Mouse (Mus musculus) midbrain, embryonic 11.5 days (tissue): Measurements from ENCODE around the gene Tmem82. TPM values are rescaled to one million over a fixed set of nuclear protein-coding genes. Genes with fewer than 3 reads are reported as not detected.

ENCODE experiments used
- ATAC-seq: fragments of 200-750 bp; cut with Nextera tagmentation; 2 replicates; pipeline ENCODE4 v1.8.0; 2017; ENCODE audit warnings: moderate TSS enrichment, moderate library complexity; ENCODE audit not compliant: low FRiP score
- DNase-seq: peaks from one replicate; pipeline ENCODE4 v3.0.0; 2015; ENCODE audit warnings: low spot score; ENCODE audit errors: missing footprints
- H3K27ac ChIP-seq: fragments of 300-500 bp; sonication (generic); 2 replicates; pipeline ENCODE4 v1.5.1; 2014; ENCODE audit warnings: low read depth, low read length
- H3K27me3 ChIP-seq: fragments of 300-500 bp; sonication (generic); 2 replicates; pipeline ENCODE4 v1.6.1; 2014; ENCODE audit warnings: mild to moderate bottlenecking, low read length, moderate library complexity, mixed read lengths; ENCODE audit not compliant: control insufficient read depth, insufficient read depth
- H3K36me3 ChIP-seq: fragments of 300-500 bp; sonication (generic); 2 replicates; pipeline ENCODE4 v1.6.1; 2014; ENCODE audit warnings: mild to moderate bottlenecking, low read length, moderate library complexity, mixed read lengths; ENCODE audit not compliant: control insufficient read depth, insufficient read depth
- H3K4me1 ChIP-seq: fragments of 300-500 bp; sonication (generic); 2 replicates; pipeline ENCODE4 v1.6.1; 2014; ENCODE audit warnings: low read length; ENCODE audit not compliant: control insufficient read depth, insufficient read depth
- H3K4me2 ChIP-seq: fragments of 300-500 bp; sonication (generic); 2 replicates; pipeline ENCODE4 v1.6.1; 2014; ENCODE audit warnings: mild to moderate bottlenecking, moderate library complexity
- H3K4me3 ChIP-seq: fragments of 300-500 bp; sonication (generic); 2 replicates; pipeline ENCODE4 v1.5.1; 2014; ENCODE audit warnings: low read depth, low read length
- H3K9ac ChIP-seq: fragments of 300-500 bp; sonication (generic); 2 replicates; pipeline ENCODE4 v1.6.1; 2014; ENCODE audit warnings: low read length
- H3K9me3 ChIP-seq: fragments of 300-500 bp; sonication (generic); 2 replicates; pipeline ENCODE4 v1.6.1; 2016; ENCODE audit warnings: low read length; ENCODE audit not compliant: control insufficient read depth
- WGBS: fragments of 180-500 bp; shearing (Covaris S2); extraction: QIAGEN DNeasy Blood & Tissue Kit; methylation state at CpG from one replicate; pipeline ENCODE4 v1.1.7; 2014; 5-methylcytosine and 5-hydroxymethylcytosine counted together
- polyA plus RNA-seq: library from polyadenylated mRNA; unstranded; fragments of >200 nt; fragmentation: Nextera tagmentation; extraction: Ambion mirVana; gene quantifications from 2 replicates; pipeline ENCODE4 v1.2.1, GENCODE M21; 2014

Tmem82 gene
- polyA plus RNA-seq, 1 experiment from 2014 or later: 0.48 TPM

DNA sequence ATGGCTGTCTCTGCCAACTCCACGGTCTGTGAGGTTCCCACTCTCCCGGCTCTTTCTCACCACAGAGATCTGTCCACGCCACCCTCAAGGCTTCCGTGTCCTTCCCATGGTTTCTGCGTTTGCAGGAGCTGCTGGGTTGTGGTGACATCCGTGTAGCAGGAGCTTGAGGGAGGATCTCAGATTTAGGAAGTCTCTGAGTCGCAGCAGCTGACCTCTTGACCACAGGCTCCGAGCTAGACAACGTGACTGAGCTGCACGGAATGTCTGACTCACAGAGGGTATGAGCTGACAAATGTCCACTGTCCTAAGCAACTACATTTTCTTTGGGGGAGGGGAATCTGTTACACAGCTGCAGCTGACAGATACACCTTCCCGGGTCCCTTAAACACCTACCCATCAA is 12.6 kb downstream of the Tmem82 start, which contains the start of gene Fblim1:
Gene Fblim1 (minus strand): TSS at position 236 of the 400 bp plus-strand sequence.
- DNase-seq (no peak), ATAC-seq (no peak)
- Histone ChIP-seq H3K36me3 (no peaks in the 10 kb centered on the region), H3K9me3 (no peaks in the 10 kb centered on the region), H3K9ac (no peak within 1 kb of the TSS), H3K4me3 (no peak within 1 kb of the TSS), H3K4me2 (no peak within 1 kb of the TSS), H3K4me1 (no peaks in the 10 kb centered on the region), H3K27me3 (no peaks in the 10 kb centered on the region), H3K27ac (no peak within 1 kb of the TSS)
- 83% methylated on average over 11 of the region's 11 CpGs for WGBS

DNA sequence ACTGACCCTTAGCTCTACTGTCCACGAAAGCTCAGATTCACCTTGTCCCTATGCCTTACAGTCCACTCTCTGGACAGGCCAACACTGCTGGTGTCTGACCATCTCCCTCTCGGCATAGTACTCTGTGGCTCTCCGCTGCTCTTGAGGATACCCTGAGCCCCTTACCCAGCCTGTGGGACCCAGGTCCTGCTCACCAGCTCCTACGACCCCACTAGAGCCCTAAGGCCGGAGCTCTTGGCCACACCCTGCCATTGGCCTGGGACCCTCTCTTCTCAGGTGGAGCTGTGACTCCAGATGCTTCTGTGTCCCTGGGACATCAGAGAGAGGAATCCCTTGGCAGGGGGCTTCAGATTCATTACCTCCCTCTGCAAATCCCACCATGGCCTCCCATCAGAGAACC is 13.0 kb downstream of the Tmem82 start:
- Histone ChIP-seq H3K4me3 (no peak overlapping the region), H3K9ac (no peak overlapping the region), H3K36me3 (no peaks in the 10 kb centered on the region), H3K4me2 (no peak overlapping the region), H3K4me1 (no peaks in the 10 kb centered on the region), H3K9me3 (no peaks in the 10 kb centered on the region), H3K27me3 (no peaks in the 10 kb centered on the region), H3K27ac (no peak overlapping the region)
- WGBS: 92% methylated on average over 5 of the region's 5 CpGs
- no peak for ATAC-seq
- DNase-seq: no peak

- H3K9ac ChIP-seq: no peak overlapping the region
- no peaks in the 10 kb centered on the region for H3K9me3 ChIP-seq
- WGBS: 75% methylated on average over 8 of the region's 8 CpGs
- DNase-seq (no peak), ATAC-seq (no peak)
- H3K36me3 ChIP-seq: no peaks in the 10 kb centered on the region
- H3K4me1 ChIP-seq: peaks cover 4% of the 10 kb centered on the region
- no peak overlapping the region for H3K4me2 ChIP-seq
- H3K27ac ChIP-seq: no peak overlapping the region
- H3K4me3 ChIP-seq: no peak overlapping the region
- peaks cover 6% of the 10 kb centered on the region for H3K27me3 ChIP-seq
Measured at GRCm38 (mm10) chr4:141604493-141604892, 13.9 kb downstream of the Tmem82 start.

DNA sequence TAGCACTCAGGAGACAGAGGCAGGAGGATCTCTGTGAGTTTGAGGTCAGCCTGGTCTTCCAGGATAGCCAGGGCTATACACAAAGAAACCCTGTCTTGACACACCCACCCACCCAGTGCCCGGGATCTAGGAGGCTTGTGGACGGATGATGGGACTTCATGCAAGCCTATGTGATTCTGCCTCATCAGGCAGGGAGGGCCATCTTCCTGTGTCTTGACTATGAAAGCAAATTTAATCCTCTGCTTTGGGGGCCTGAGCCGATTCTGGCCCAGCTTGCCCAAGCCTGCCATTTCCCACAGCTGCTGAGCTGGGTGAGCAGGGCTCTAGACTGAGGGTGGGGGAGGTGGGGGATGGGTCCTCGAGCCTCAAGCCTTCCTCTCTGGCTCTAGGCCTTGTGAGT is 14.5 kb downstream of the Tmem82 start:
- no peak overlapping the region for H3K9ac ChIP-seq
- DNase-seq (no peak), ATAC-seq (no peak)
- H3K27me3 ChIP-seq: peaks cover 12% of the 10 kb centered on the region
- H3K9me3 ChIP-seq: no peaks in the 10 kb centered on the region
- peaks cover 6% of the 10 kb centered on the region for H3K4me1 ChIP-seq
- H3K4me2 ChIP-seq: no peak overlapping the region
- H3K4me3 ChIP-seq: no peak overlapping the region
- no peak overlapping the region for H3K27ac ChIP-seq
- H3K36me3 ChIP-seq: no peaks in the 10 kb centered on the region
- WGBS: 78% methylated on average over 4 of the region's 4 CpGs

DNA sequence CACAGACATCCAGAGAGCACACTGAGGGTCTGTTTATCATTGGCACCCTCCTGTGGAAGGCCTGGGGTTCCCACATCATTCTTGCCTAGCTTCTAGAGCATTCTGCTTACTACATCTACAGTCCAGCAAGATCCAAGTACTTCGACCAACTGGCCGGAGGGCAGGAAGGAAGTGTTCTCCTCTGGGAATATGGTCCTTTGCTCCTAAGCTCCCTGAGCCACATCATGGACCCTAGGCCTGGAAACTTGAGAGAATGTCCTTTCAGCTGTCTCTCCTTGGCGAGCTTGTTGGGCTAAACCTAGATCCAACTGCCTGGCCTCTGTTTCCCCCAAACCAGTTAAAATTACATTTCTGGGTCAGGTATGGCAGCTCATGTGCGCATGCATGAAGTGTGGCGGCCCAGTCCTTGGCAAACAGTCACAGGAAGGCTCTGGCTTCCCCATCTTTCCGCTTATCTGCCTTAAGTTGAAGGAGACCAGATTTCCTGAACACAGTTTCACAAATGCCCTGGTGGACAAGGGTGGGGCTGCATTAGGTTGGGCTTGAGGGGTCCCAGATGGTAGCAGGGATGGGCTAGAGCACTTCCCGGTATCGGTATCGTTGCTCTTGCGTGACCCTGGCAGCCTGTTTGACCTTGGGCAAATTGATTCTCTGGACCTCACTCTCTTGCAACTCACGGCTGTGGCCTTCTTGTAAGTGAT is 15.8 kb downstream of the Tmem82 start:
- no peak overlapping the region for H3K4me3 ChIP-seq
- no peak for DNase-seq
- H3K9ac ChIP-seq: no peak overlapping the region
- H3K9me3 ChIP-seq: no peaks in the 10 kb centered on the region
- 81% methylated on average over 11 of the region's 11 CpGs for WGBS
- ATAC-seq: no peak
- H3K4me2 ChIP-seq: no peak overlapping the region
- no peak overlapping the region for H3K27ac ChIP-seq
- peaks cover 15% of the 10 kb centered on the region for H3K27me3 ChIP-seq
- H3K36me3 ChIP-seq: no peaks in the 10 kb centered on the region
- H3K4me1 ChIP-seq: peaks cover 15% of the 10 kb centered on the region

DNA sequence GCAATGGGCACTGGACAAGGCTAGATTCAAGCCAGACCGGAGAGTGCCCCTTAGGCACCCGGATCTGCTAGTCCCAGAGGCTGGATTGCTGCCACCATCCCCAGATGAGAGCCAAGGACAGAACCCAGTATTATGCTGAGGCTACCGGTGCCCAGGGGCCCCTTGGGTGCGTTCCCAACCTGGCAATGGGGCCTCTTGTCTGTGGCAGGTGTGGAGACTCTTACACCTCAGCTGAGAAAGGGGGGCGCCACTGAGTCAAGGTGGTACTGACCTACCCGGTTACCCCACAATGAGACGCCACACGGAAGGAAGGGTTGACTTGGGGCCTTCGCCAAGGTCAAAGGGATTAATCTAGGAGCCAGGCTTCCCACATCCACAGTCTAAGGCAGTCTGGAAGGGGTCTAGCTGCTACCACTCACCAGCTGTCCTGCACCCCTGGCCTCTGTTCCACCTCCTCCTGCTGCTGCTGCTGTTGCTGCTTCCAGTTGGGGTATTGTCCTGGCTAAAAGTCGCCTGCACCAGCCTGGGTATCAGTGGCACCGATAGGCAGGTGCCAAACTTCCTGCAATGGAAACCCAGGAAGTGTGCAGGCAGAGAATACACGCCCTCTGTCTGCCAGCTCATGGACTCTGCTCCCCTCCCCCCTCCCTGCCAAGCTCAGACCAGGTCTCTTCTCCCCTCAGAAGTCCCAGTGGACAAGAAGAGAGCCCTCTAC is 17.1 kb downstream of the Tmem82 start:
- Histone ChIP-seq H3K36me3 (no peaks in the 10 kb centered on the region), H3K4me2 (no peak overlapping the region), H3K9me3 (no peaks in the 10 kb centered on the region), H3K27me3 (peaks cover 15% of the 10 kb centered on the region), H3K9ac (no peak overlapping the region), H3K4me3 (no peak overlapping the region), H3K27ac (no peak overlapping the region), H3K4me1 (peaks cover 15% of the 10 kb centered on the region)
- 73% methylated on average over 12 of the region's 12 CpGs for WGBS
- ATAC-seq (no peak), DNase-seq (peak; percentile 80)

- H3K4me2 ChIP-seq: no peak overlapping the region
- no peak for DNase-seq
- WGBS: 23% methylated on average over 6 of the region's 6 CpGs
- H3K4me1 ChIP-seq: peaks cover 15% of the 10 kb centered on the region
- no peak overlapping the region for H3K27ac ChIP-seq
- H3K36me3 ChIP-seq: no peaks in the 10 kb centered on the region
- H3K4me3 ChIP-seq: no peak overlapping the region
- no peaks in the 10 kb centered on the region for H3K9me3 ChIP-seq
- H3K27me3 ChIP-seq: peaks cover 15% of the 10 kb centered on the region
- peak; percentile 27; the same call in 1 of the 2 replicates for ATAC-seq
- H3K9ac ChIP-seq: no peak overlapping the region
Measured at GRCm38 (mm10) chr4:141600364-141600763, 18.1 kb downstream of the Tmem82 start.

DNA sequence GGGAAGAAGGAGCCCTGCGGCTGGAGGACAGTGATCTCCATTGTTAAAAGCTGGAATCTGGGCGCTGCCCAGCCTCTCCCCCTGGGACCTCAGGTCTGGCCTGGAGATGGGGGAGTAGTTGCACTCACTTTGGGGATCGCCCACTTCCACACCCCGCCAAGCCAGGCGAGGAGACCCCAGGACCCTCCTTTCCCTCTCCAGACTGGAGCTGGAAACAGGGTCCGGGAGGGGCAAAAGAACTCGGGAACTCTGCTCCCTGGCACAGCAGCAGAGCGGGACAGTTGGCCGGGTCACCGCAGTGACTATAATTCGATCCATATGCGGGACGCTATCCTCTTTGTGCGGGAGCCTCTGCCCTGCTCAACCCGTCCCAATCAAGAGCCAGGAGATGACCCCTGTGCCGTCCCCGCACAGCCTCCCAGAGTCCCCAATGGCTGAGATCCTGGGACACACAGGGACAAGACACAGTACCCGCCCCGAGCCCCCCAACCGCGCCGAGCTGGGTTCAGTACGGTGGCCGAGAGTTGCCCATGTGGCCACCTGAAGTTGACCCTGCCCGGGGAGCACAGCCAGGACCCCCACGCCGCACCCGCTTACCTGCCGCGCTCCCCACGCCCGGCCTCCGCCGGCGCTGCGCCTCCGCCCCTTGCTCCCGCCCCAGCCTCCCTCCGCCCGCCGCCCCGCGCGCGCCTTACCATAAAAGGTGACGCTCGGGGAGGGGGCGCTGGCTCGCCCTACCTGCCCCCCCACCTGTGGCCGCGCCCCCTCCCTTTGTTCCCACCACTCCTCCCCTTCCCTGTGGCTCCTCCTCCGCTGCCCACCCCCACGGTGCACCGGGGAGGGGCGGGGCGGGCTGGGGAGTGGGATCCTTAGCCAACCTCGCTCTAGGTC is 18.9 kb downstream of the Tmem82 start:
- peak overlapping the region; percentile 47 for H3K4me3 ChIP-seq
- peaks cover 15% of the 10 kb centered on the region for H3K4me1 ChIP-seq
- no peak overlapping the region for H3K27ac ChIP-seq
- H3K9ac ChIP-seq: peak overlapping the region; percentile 64
- H3K9me3 ChIP-seq: no peaks in the 10 kb centered on the region
- H3K27me3 ChIP-seq: peaks cover 15% of the 10 kb centered on the region
- DNase-seq: no peak
- no peaks in the 10 kb centered on the region for H3K36me3 ChIP-seq
- ATAC-seq: peak; percentile 38
- under 1% methylated on average over 43 of the region's 57 CpGs for WGBS
- H3K4me2 ChIP-seq: peak overlapping the region; percentile 86
